Mouse (Mus musculus): ENCODE measurements around the gene Rps6kb2. TPM values are rescaled to one million over a fixed set of nuclear protein-coding genes. Genes with fewer than 3 reads are reported as not detected.

Gene Rps6kb2
- polyA plus RNA-seq, 1 experiment from 2014 or later, result 45.7 TPM

DNA sequence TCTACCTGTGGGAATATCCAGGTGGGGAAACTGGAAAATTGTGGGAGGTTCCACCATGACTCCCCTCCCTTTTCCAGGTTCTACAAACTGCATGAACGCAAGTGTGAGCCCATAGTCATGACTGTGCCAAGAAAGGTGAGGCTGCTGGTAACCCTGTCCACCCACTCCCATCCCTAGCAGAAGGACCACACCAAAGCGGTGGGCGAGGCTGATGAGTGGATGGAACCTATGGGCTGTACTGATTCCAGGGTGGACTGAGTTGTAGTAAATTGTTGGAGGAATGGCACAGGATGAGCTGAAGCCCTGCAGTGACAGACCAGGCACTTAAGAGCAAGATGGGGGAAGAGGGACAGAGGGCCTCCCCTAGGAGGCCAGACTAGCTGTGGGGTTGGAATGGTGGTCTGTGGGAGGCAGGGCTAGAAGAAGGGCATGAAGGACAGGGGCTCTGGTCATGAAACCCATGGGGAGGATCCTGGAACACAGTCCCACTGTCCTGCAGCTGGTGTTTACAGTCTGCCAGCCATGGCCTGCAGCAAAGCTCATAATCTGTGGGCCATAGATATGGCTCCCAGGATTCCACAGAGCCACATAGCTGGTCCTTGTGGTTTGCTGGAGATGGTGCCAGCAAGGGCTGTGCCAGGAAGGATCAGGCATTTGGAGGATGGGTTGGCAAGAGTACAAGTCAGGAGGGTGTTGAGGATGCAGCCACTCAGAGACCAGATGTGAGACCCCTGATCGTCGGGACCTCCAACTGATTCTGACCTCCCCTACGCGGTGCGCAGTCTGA lies 10.5 kb downstream of the Rps6kb2 start:
- peaks cover 8% of the 10 kb centered on the region for H3K4me1 ChIP-seq (replicated peaks; ENCODE audit: control insufficient read depth, insufficient read depth, low read length)
- no peaks in the 10 kb centered on the region for H3K27me3 ChIP-seq (ENCODE audit: control insufficient read depth, insufficient read depth, low read length)
- 0 out of 2 replicates have a peak, but pooled peaks cover 4% of the 10 kb centered on the region for H3K36me3 ChIP-seq (ENCODE audit: control insufficient read depth, insufficient read depth, low read length)
- no peak overlapping the region for H3K9ac ChIP-seq (ENCODE audit: low read depth, low read length)
- no peaks in the 10 kb centered on the region for H3K9me3 ChIP-seq (ENCODE audit: control insufficient read depth, low read length)
- ATAC-seq (ENCODE audit: low FRiP score) (no peak), DNase-seq (ENCODE audit: low spot score) (no peak)
- WGBS, result 91% methylated on average over 8 of the region's 8 CpGs
- no peak overlapping the region for H3K4me3 ChIP-seq (ENCODE audit: low read depth, low read length)
- H3K27ac ChIP-seq (ENCODE audit: low read depth, low read length), result no peak overlapping the region
- no peak overlapping the region for H3K4me2 ChIP-seq (replicated peaks; ENCODE audit: low read depth, low read length)

DNA sequence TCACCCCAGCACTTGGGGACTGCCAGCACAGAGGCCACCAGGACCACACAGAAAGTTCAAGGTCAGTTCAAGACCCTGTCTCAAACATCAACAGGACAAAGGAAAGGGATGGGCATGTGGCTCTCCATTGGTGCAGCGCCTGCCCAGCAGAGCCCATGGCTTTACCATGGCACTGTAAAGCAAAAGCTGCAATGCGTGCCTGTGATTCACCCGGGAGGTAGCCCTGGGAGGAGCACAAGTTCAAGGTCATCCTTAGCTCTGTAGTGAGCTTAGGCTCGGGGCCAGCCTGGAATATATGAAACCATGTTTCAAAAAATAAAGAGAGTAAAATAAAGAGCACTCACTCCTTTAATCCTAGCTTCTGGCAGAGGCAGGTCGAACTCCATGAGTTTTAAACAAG lies 11.3 kb downstream of the Rps6kb2 start:
- 90% methylated on average over 5 of the region's 5 CpGs for WGBS
- no peaks in the 10 kb centered on the region for H3K9me3 ChIP-seq (ENCODE audit: control insufficient read depth, low read length)
- no peak for ATAC-seq (ENCODE audit: low FRiP score)
- no peak overlapping the region for H3K4me3 ChIP-seq (ENCODE audit: low read depth, low read length)
- DNase-seq (ENCODE audit: low spot score), result no peak
- no peaks in the 10 kb centered on the region for H3K27me3 ChIP-seq (ENCODE audit: control insufficient read depth, insufficient read depth, low read length)
- H3K36me3 ChIP-seq (ENCODE audit: control insufficient read depth, insufficient read depth, low read length), result 0 out of 2 replicates have a peak, but pooled peaks cover 4% of the 10 kb centered on the region
- peaks cover 8% of the 10 kb centered on the region for H3K4me1 ChIP-seq (replicated peaks; ENCODE audit: control insufficient read depth, insufficient read depth, low read length)
- H3K9ac ChIP-seq (ENCODE audit: low read depth, low read length), result no peak overlapping the region
- H3K4me2 ChIP-seq (replicated peaks; ENCODE audit: low read depth, low read length), result no peak overlapping the region
- H3K27ac ChIP-seq (ENCODE audit: low read depth, low read length), result no peak overlapping the region

DNA sequence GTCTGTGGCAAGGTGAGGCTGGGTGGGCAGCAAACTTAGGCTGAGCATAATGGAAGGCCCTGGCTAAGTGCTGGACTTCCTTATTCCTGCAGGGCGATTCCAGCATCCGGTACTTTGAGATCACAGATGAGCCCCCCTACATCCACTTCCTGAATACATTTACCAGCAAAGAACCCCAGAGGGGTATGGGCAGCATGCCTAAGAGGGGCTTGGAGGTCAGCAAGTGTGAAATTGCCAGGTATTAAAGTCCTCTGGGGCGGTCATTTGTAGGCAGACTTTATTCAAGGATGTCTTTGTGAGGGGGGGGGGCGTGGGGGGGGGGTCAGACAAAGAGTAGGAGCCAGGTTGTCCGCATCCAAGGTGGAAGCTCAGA lies 11.7 kb downstream of the Rps6kb2 start:
- Histone ChIP-seq H3K36me3 (ENCODE audit: control insufficient read depth, insufficient read depth, low read length) (0 out of 2 replicates have a peak, but pooled peaks cover 4% of the 10 kb centered on the region), H3K9ac (ENCODE audit: low read depth, low read length) (no peak overlapping the region), H3K4me3 (ENCODE audit: low read depth, low read length) (no peak overlapping the region), H3K27ac (ENCODE audit: low read depth, low read length) (no peak overlapping the region), H3K4me1 (replicated peaks; ENCODE audit: control insufficient read depth, insufficient read depth, low read length) (peaks cover 8% of the 10 kb centered on the region), H3K9me3 (ENCODE audit: control insufficient read depth, low read length) (no peaks in the 10 kb centered on the region), H3K4me2 (replicated peaks; ENCODE audit: low read depth, low read length) (no peak overlapping the region), H3K27me3 (ENCODE audit: control insufficient read depth, insufficient read depth, low read length) (no peaks in the 10 kb centered on the region)
- WGBS, result 91% methylated on average over 3 of the region's 5 CpGs
- ATAC-seq (ENCODE audit: low FRiP score) (no peak), DNase-seq (ENCODE audit: low spot score) (no peak)

DNA sequence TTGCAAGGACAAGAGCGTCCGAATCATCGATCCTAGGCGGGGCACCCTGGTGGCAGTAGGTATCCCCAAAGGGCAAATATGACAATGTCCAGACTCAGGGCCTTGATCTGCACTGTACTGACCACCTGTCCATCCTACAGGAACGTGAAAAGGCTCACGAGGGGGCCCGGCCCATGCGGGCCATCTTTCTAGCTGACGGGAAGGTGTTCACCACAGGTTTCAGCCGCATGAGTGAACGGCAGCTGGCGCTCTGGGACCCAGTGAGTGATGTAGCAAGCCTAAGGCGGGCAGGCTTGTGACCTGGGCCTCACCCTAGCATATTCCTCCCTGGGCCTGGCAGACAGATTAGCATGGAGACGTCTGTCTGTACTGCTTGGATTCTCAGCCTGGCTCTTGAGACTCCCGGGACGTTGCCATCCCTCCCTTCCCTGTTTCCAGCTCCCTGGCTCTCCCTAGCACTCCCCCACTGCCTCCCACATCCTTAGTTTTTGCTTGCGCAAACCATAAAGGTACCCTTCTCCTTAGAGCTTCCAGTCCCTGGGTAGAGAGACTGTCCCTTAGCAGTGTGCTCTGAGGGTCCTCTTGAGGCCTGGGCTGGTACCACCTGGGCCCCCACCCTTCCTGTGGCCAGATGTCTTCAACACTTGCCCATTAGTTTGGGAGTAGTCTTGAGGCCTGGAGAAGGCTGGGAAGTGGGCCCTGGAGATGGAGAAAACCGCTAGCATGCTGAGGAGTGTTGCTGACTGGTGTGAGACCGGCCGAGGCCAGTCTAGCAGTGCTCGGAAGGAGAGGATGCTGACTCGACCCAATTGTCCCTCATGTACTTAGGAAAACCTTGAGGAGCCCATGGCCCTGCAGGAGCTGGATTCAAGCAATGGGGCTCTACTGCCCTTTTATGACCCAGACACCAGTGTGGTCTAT lies 12.3 kb downstream of the Rps6kb2 start:
- no peak overlapping the region for H3K4me2 ChIP-seq (replicated peaks; ENCODE audit: low read depth, low read length)
- H3K9me3 ChIP-seq (ENCODE audit: control insufficient read depth, low read length), result no peaks in the 10 kb centered on the region
- H3K27me3 ChIP-seq (ENCODE audit: control insufficient read depth, insufficient read depth, low read length), result no peaks in the 10 kb centered on the region
- H3K36me3 ChIP-seq (ENCODE audit: control insufficient read depth, insufficient read depth, low read length), result 0 out of 2 replicates have a peak, but pooled peaks cover 2% of the 10 kb centered on the region
- H3K4me1 ChIP-seq (replicated peaks; ENCODE audit: control insufficient read depth, insufficient read depth, low read length), result peaks cover 8% of the 10 kb centered on the region
- DNase-seq (ENCODE audit: low spot score) (no peak), ATAC-seq (ENCODE audit: low FRiP score) (no peak)
- H3K27ac ChIP-seq (ENCODE audit: low read depth, low read length), result no peak overlapping the region
- WGBS, result 93% methylated on average over 22 of the region's 22 CpGs
- no peak overlapping the region for H3K9ac ChIP-seq (ENCODE audit: low read depth, low read length)
- H3K4me3 ChIP-seq (ENCODE audit: low read depth, low read length), result no peak overlapping the region

DNA sequence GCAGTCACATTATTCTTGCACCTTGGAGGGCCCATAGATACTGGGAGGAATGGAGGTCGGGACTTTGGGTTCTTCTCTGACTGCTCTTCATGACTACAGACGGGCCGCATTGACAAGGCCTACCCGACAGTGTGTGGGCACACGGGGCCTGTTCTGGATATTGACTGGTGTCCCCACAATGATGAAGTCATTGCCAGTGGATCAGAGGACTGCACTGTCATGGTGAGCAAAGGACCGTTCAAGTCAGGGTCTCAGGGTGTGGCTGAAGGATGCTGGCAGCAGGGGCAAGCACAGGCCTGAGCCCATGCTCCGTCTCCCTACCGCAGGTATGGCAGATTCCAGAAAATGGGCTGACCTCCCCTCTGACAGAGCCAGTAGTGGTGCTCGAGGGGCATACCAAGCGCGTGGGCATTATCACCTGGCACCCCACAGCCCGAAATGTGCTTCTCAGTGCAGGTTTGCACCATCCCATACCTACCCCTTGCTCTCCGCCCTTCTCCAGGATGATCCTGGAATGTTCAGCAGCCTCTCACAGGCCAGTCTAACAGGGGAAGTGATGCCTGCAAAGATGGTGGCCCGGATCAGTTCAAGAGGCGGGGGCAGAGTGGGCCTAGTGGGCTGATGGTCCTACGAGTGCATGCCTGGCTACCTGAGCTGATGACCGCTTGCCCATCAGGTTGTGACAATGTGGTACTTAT lies 13.2 kb downstream of the Rps6kb2 start:
- Histone ChIP-seq H3K4me2 (replicated peaks; ENCODE audit: low read depth, low read length) (no peak overlapping the region), H3K4me3 (ENCODE audit: low read depth, low read length) (no peak overlapping the region), H3K9me3 (ENCODE audit: control insufficient read depth, low read length) (no peaks in the 10 kb centered on the region), H3K4me1 (replicated peaks; ENCODE audit: control insufficient read depth, insufficient read depth, low read length) (peaks cover 8% of the 10 kb centered on the region), H3K9ac (ENCODE audit: low read depth, low read length) (no peak overlapping the region), H3K36me3 (ENCODE audit: control insufficient read depth, insufficient read depth, low read length) (0 out of 2 replicates have a peak, but pooled peaks cover 2% of the 10 kb centered on the region), H3K27ac (ENCODE audit: low read depth, low read length) (no peak overlapping the region), H3K27me3 (ENCODE audit: control insufficient read depth, insufficient read depth, low read length) (no peaks in the 10 kb centered on the region)
- DNase-seq (ENCODE audit: low spot score) (no peak), ATAC-seq (ENCODE audit: low FRiP score) (no peak)
- 95% methylated on average over 17 of the region's 17 CpGs for WGBS

DNA sequence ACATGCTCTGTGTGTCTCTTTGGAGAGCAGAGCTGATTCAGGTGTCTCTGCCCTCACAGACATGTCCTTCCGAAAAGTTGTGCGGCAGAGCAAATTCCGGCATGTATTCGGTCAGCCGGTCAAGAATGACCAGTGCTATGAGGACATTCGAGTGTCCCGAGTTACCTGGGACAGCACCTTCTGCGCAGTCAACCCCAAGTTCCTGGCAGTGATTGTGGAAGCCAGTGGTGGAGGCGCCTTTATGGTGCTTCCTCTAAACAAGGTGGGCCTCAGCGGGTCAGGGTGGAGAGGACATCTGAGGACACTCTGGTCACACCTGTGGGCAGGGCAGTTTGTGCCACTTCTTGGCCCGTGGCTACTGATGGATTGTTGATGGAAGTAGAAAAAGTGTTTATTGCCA lies 13.9 kb downstream of the Rps6kb2 start:
- 92% methylated on average over 11 of the region's 11 CpGs for WGBS
- 0 out of 2 replicates have a peak, but pooled peaks cover 2% of the 10 kb centered on the region for H3K36me3 ChIP-seq (ENCODE audit: control insufficient read depth, insufficient read depth, low read length)
- H3K27me3 ChIP-seq (ENCODE audit: control insufficient read depth, insufficient read depth, low read length), result no peaks in the 10 kb centered on the region
- DNase-seq (ENCODE audit: low spot score) (no peak), ATAC-seq (ENCODE audit: low FRiP score) (no peak)
- H3K9me3 ChIP-seq (ENCODE audit: control insufficient read depth, low read length), result no peaks in the 10 kb centered on the region
- H3K4me3 ChIP-seq (ENCODE audit: low read depth, low read length), result peak overlapping the region; percentile 63
- peaks cover 8% of the 10 kb centered on the region for H3K4me1 ChIP-seq (replicated peaks; ENCODE audit: control insufficient read depth, insufficient read depth, low read length)
- no peak overlapping the region for H3K27ac ChIP-seq (ENCODE audit: low read depth, low read length)
- H3K9ac ChIP-seq (ENCODE audit: low read depth, low read length), result peak overlapping the region; percentile 66
- H3K4me2 ChIP-seq (replicated peaks; ENCODE audit: low read depth, low read length), result peak overlapping the region; percentile 84

DNA sequence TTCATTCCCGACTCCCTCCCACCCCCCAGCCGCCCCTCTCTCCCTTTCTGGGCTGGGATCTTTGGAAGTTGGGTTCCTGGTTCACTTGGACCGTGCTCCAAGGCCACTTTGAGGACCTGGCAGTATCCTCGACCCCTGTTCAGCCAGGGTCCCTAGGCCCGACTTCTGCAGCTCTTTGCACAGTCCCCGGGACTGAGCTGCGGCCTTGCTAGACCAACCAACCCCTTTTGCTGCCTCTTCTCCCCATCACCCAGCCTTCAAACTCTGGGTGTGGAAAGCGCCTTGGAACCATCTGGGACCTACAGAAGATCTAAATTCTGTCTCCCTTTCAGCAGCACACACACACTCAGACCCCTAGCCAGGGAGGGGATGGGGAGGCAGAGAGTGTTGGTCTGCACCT lies 14.3 kb downstream of the Rps6kb2 start:
- DNase-seq (ENCODE audit: low spot score), result no peak
- Histone ChIP-seq H3K36me3 (ENCODE audit: control insufficient read depth, insufficient read depth, low read length) (0 out of 2 replicates have a peak, but pooled peaks cover 2% of the 10 kb centered on the region), H3K27me3 (ENCODE audit: control insufficient read depth, insufficient read depth, low read length) (no peaks in the 10 kb centered on the region), H3K4me3 (ENCODE audit: low read depth, low read length) (peak overlapping the region; percentile 63), H3K9ac (ENCODE audit: low read depth, low read length) (peak overlapping the region; percentile 66), H3K9me3 (ENCODE audit: control insufficient read depth, low read length) (no peaks in the 10 kb centered on the region), H3K4me2 (replicated peaks; ENCODE audit: low read depth, low read length) (peak overlapping the region; percentile 84), H3K27ac (ENCODE audit: low read depth, low read length) (no peak overlapping the region), H3K4me1 (replicated peaks; ENCODE audit: control insufficient read depth, insufficient read depth, low read length) (peaks cover 8% of the 10 kb centered on the region)
- 5% methylated on average over 7 of the region's 8 CpGs for WGBS
- no peak; the same call in 1 of the 2 replicates for ATAC-seq (ENCODE audit: low FRiP score)

DNA sequence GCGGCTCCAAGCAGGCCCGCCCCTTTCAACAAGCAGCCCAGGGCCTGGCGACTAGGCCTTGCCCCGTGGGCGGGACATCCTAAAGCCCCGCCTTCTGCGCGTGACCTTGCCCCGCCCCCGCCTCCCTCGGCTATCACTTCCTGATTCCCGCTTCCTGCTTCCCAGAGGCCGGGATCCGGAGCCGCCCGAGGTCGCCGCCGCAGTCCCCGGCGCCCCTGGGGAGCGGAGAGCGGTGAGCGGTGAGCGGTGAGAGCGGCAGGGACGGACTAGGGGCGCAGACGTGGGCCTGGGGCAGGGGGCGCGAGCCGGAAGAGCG lies 14.7 kb downstream of the Rps6kb2 start, which contains the start of gene Coro1b:
Coro1b (plus strand) TSS at position 129 of the 316 bp plus-strand sequence.
- peak within 1 kb of the TSS; percentile 66 for H3K9ac ChIP-seq (ENCODE audit: low read depth, low read length)
- ATAC-seq (ENCODE audit: low FRiP score), result peak; percentile 94
- H3K4me2 ChIP-seq (replicated peaks; ENCODE audit: low read depth, low read length), result peak within 1 kb of the TSS; percentile 84
- H3K4me1 ChIP-seq (replicated peaks; ENCODE audit: control insufficient read depth, insufficient read depth, low read length), result peaks cover 8% of the 10 kb centered on the region
- H3K4me3 ChIP-seq (ENCODE audit: low read depth, low read length), result peak within 1 kb of the TSS; percentile 63
- WGBS, result 0% methylated on average over 29 of the region's 33 CpGs
- H3K9me3 ChIP-seq (ENCODE audit: control insufficient read depth, low read length), result no peaks in the 10 kb centered on the region
- H3K36me3 ChIP-seq (ENCODE audit: control insufficient read depth, insufficient read depth, low read length), result 0 out of 2 replicates have a peak, but pooled peaks cover 2% of the 10 kb centered on the region
- H3K27ac ChIP-seq (ENCODE audit: low read depth, low read length), result no peak within 1 kb of the TSS
- DNase-seq (ENCODE audit: low spot score), result peak; percentile 96
- no peaks in the 10 kb centered on the region for H3K27me3 ChIP-seq (ENCODE audit: control insufficient read depth, insufficient read depth, low read length)

All from hindbrain, embryonic 11.5 days (tissue).